Mouse (Mus musculus): ENCODE data around the gene Pcbp3.

GRCm38 (mm10) chr10:76865936-76866335 lies 95.8 kb downstream of the Pcbp3 start:
- no peak for TF ChIP-seq GATA1 (IDR thresholded peaks at IDR 0.05; ENCODE audit: borderline replicate concordance, low read length)
- no peak for TF ChIP-seq FLI1 (IDR thresholded peaks at IDR 0.05; ENCODE audit: low read length)
